In genomic region chr8:13506849-13507248, GRCm38 (mm10) we compare ENCODE assay signal across 11 mouse cellular contexts. TPM values are rescaled to one million over a fixed set of nuclear protein-coding genes. Genes with fewer than 3 reads are reported as not detected.
DNase-seq lines count a peak whose midpoint lies in the region; ATAC-seq and TF ChIP-seq lines count a peak whose summit lies in the region.
"Had no signal": no experiment of that assay in that cellular context is flagged by ENCODE, and none has a peak within 500 bp of the region (broad histone marks: within the 10 kb centered on the region; RNA-seq: fewer than 3 reads in every experiment).

No protein-coding gene starts in this region.

- no peak for TF ChIP-seq CTCF in thymus, adult 2 months (IDR thresholded peaks at IDR 0.05; ENCODE audit: borderline replicate concordance, control insufficient read depth, extremely low read depth, insufficient read depth, low read length, poor library complexity)

- WGBS in kidney, embryonic 16.5 days: 45% methylated on average over 4 of the region's 4 CpGs
- 9% methylated on average over 4 of the region's 4 CpGs for WGBS in thymus, adult 2 months
- 43% methylated on average over 4 of the region's 4 CpGs for WGBS in forebrain, embryonic 14.5 days

- TF ChIP-seq POLR2A in thymus, adult 2 months (IDR thresholded peaks at IDR 0.05; ENCODE audit: control insufficient read depth, extremely low read depth, insufficient read depth, low read length, poor library complexity): no peak

- peak overlapping the region; percentile 76 for H3K27ac ChIP-seq in kidney, embryonic 16.5 days (ENCODE audit: low read length)
- H3K27ac ChIP-seq in thymus, adult 2 months (ENCODE audit: control insufficient read depth, insufficient read depth, low read length): no peak overlapping the region
- no peak overlapping the region for H3K27ac ChIP-seq in forebrain, embryonic 14.5 days (ENCODE audit: low read depth, low read length)

- H3K9ac ChIP-seq in kidney, embryonic 16.5 days (replicated peaks; ENCODE audit: low read length): no peak overlapping the region
- H3K9ac ChIP-seq in forebrain, embryonic 14.5 days (ENCODE audit: low read length): no peak overlapping the region

- H3K4me2 ChIP-seq in kidney, embryonic 16.5 days (replicated peaks; ENCODE audit: low read depth, low read length): no peak overlapping the region
- H3K4me2 ChIP-seq in forebrain, embryonic 14.5 days (ENCODE audit: low read length): no peak overlapping the region

- H3K9me3 ChIP-seq in kidney, embryonic 16.5 days (ENCODE audit: low read length): no peaks in the 10 kb centered on the region
- no peaks in the 10 kb centered on the region for H3K9me3 ChIP-seq in forebrain, embryonic 14.5 days (replicated peaks; ENCODE audit: control insufficient read depth, low read length)
- H3K9me3 ChIP-seq: G1E; megakaryocyte, embryonic 14.5 days had no signal

- H3K27me3 ChIP-seq in kidney, embryonic 16.5 days (ENCODE audit: insufficient read depth, low read length): no peaks in the 10 kb centered on the region
- H3K27me3 ChIP-seq in thymus, adult 2 months (ENCODE audit: control insufficient read depth, insufficient read depth, low read length): no peaks in the 10 kb centered on the region
- H3K27me3 ChIP-seq in forebrain, embryonic 14.5 days (replicated peaks; ENCODE audit: control insufficient read depth, insufficient read depth, low read length): no peaks in the 10 kb centered on the region

- DNase-seq in layer of hippocampus, postnatal 10 days (ENCODE audit: low spot score in 2 of 2): peak; percentile 40 to 46
- DNase-seq in layer of hippocampus, adult 18-20 months (ENCODE audit: low spot score in 2 of 2): no peak
- peak; percentile 77 for DNase-seq in gastrocnemius, postnatal 10 days
- peak; percentile 59 for DNase-seq in ovary, postnatal 10 days (ENCODE audit: low spot score)
- DNase-seq in thymus, adult 2 months: no peak
- no peak for DNase-seq in forebrain, embryonic 14.5 days (ENCODE audit: low spot score)

- 0 out of 2 replicates have a peak, but pooled peaks cover 6% of the 10 kb centered on the region for H3K4me1 ChIP-seq in kidney, embryonic 16.5 days (ENCODE audit: insufficient read depth, low read length)
- no peaks in the 10 kb centered on the region for H3K4me1 ChIP-seq in thymus, adult 2 months (replicated peaks; ENCODE audit: control insufficient read depth, insufficient read depth, low read length)
- no peaks in the 10 kb centered on the region for H3K4me1 ChIP-seq in forebrain, embryonic 14.5 days (ENCODE audit: control insufficient read depth, insufficient read depth, low read length)

- H3K4me3 ChIP-seq in kidney, embryonic 16.5 days (ENCODE audit: low read length): no peak overlapping the region
- no peak overlapping the region for H3K4me3 ChIP-seq in thymus, adult 2 months (ENCODE audit: control insufficient read depth, insufficient read depth, low read length)
- no peak overlapping the region for H3K4me3 ChIP-seq in forebrain, embryonic 14.5 days (ENCODE audit: low read depth, low read length)
- H3K4me3 ChIP-seq: megakaryocyte, embryonic 14.5 days had no signal

- no peaks in the 10 kb centered on the region for H3K36me3 ChIP-seq in kidney, embryonic 16.5 days (ENCODE audit: insufficient read depth, low read length)
- no peaks in the 10 kb centered on the region for H3K36me3 ChIP-seq in thymus, adult 2 months (ENCODE audit: control insufficient read depth, insufficient read depth, low read length)
- no peaks in the 10 kb centered on the region for H3K36me3 ChIP-seq in forebrain, embryonic 14.5 days (ENCODE audit: control insufficient read depth, insufficient read depth, low read length)
- H3K36me3 ChIP-seq: G1E had no signal

- ATAC-seq in kidney, embryonic 16.5 days (ENCODE audit: low FRiP score, low TSS enrichment): peak; percentile 90
- no peak for ATAC-seq in megakaryocyte, adult 5-6 weeks (ENCODE audit: poor library complexity, severe bottlenecking)
- ATAC-seq in forebrain, embryonic 14.5 days: no peak

RNA-seq across cellular contexts. Expression of gene Gas6, which starts 12.6 kb away (rescaled TPM):
- 100 to 1,000 TPM; 105 to 116 TPM for total RNA-seq in layer of hippocampus, postnatal 10 days (2021)
- total RNA-seq in layer of hippocampus, adult 18-20 months (2021): 10 to 100 TPM; 84.0 to 95.1 TPM
- total RNA-seq in gastrocnemius, postnatal 10 days (2021): 10 to 100 TPM; 79.3 to 82.1 TPM
- 70.1 and 76.9 TPM in 2 replicates for polyA plus RNA-seq in kidney, embryonic 16.5 days (2015; fragmentation: Nextera tagmentation; extraction: Ambion mirVana)
- 131 and 163 TPM in 2 replicates for polyA plus RNA-seq in thymus, adult 2 months (2012; rRNA removed)
- 0.43 and 0.56 TPM in 2 replicates for total RNA-seq in megakaryocyte, adult 5-6 weeks (2015)
- 0.77 and 1.6 TPM in 2 replicates for total RNA-seq in megakaryocyte, adult 5-6 weeks (2017)
- polyA plus RNA-seq in forebrain, embryonic 14.5 days (2014; fragmentation: Nextera tagmentation; extraction: Ambion mirVana): 9.7 and 12.5 TPM in 2 replicates
- total RNA-seq: G1E had no signal
- polyA plus RNA-seq: G1E had no signal

RNA-seq across cellular contexts. Expression of gene 1700029H14Rik, which starts 55.4 kb away (rescaled TPM):
- not detected for total RNA-seq in layer of hippocampus, postnatal 10 days (2021)
- not detected for total RNA-seq in layer of hippocampus, adult 18-20 months (2021)
- total RNA-seq in gastrocnemius, postnatal 10 days (2021): not detected
- polyA plus RNA-seq in kidney, embryonic 16.5 days (2015; fragmentation: Nextera tagmentation; extraction: Ambion mirVana): not detected in 2 replicates
- polyA plus RNA-seq in thymus, adult 2 months (2012; rRNA removed): 0.18 and 0.30 TPM in 2 replicates
- total RNA-seq in megakaryocyte, adult 5-6 weeks (2015): not detected in 2 replicates
- not detected in 2 replicates for total RNA-seq in megakaryocyte, adult 5-6 weeks (2017)
- polyA plus RNA-seq in forebrain, embryonic 14.5 days (2014; fragmentation: Nextera tagmentation; extraction: Ambion mirVana): not detected in 2 replicates
- polyA plus RNA-seq: embryonic facial prominence, embryonic 14.5 days; G1E had no signal

Comparison
In these comparisons a context has a peak if more than half of its experiments do, and no peak if none do; other contexts are left out.
1. DNase-seq: peak in layer of hippocampus, postnatal 10 days (2 of 2), gastrocnemius, postnatal 10 days (single experiment) and ovary, postnatal 10 days (single experiment); none in layer of hippocampus, adult 18-20 months (0 of 2), thymus, adult 2 months (single experiment) and forebrain, embryonic 14.5 days (single experiment).
2. RNA of gene Gas6, which starts 12.6 kb away (total RNA-seq): 105 to 116 TPM in layer of hippocampus, postnatal 10 days, 84.0 to 95.1 TPM in layer of hippocampus, adult 18-20 months and 79.3 to 82.1 TPM in gastrocnemius, postnatal 10 days; 0.43 to 1.6 TPM in megakaryocyte, adult 5-6 weeks; every median in the first group is over 10 times any median in the second.